Mouse (Mus musculus): ENCODE results near the gene Ptgdr2. TPM values are rescaled to one million over a fixed set of nuclear protein-coding genes. Genes with fewer than 3 reads are reported as not detected.

Ptgdr2 gene
- total RNA-seq, 2 experiments from 2014 or later: 0.21 to 0.34 TPM

- intact Hi-C loops (cut with DNase I): no loop called here
- DNase-seq (ENCODE audit: extremely low spot score in 1 of 2, low spot score in 2 of 2): no peak
Observed at GRCm38 (mm10) chr19:10924220-10924619, 12.7 kb upstream of the Ptgdr2 start.

- DNase-seq (ENCODE audit: extremely low spot score in 1 of 2, low spot score in 2 of 2): no peak
- intact Hi-C loops (cut with DNase I): no loop called here
Observed at GRCm38 (mm10) chr19:10926123-10926621, 10.8 kb upstream of the Ptgdr2 start.

GRCm38 (mm10) chr19:10926666-10927065, 10.3 kb upstream of the Ptgdr2 start:
- intact Hi-C loops (cut with DNase I): no loop called here
- DNase-seq (ENCODE audit: extremely low spot score in 1 of 2, low spot score in 2 of 2): no peak

- intact Hi-C loops (cut with DNase I): no loop called here
- DNase-seq (ENCODE audit: extremely low spot score in 1 of 2, low spot score in 2 of 2): no peak
Observed at GRCm38 (mm10) chr19:10930641-10931040, 6.3 kb upstream of the Ptgdr2 start.

- intact Hi-C loops (cut with DNase I): no loop called here
- DNase-seq (ENCODE audit: extremely low spot score in 1 of 2, low spot score in 2 of 2): no peak
Observed at GRCm38 (mm10) chr19:10935029-10935428, 1.9 kb upstream of the Ptgdr2 start.

GRCm38 (mm10) chr19:10936077-10936476, 883 bp upstream of the Ptgdr2 start:
- DNase-seq (ENCODE audit: extremely low spot score in 1 of 2, low spot score in 2 of 2): no peak
- intact Hi-C loops (cut with DNase I): no loop called here

GRCm38 (mm10) chr19:10938771-10939170, 1.8 kb downstream of the Ptgdr2 start:
- DNase-seq (ENCODE audit: extremely low spot score in 1 of 2, low spot score in 2 of 2): no peak
- intact Hi-C loops (cut with DNase I): no loop called here

- intact Hi-C loops (cut with DNase I): no loop called here
- DNase-seq (ENCODE audit: extremely low spot score in 1 of 2, low spot score in 2 of 2): peak; percentile 42 to 78
Observed at GRCm38 (mm10) chr19:10940097-10940800, 3.3 kb downstream of the Ptgdr2 start.

GRCm38 (mm10) chr19:10940801-10941457, 4.0 kb downstream of the Ptgdr2 start:
- intact Hi-C loops (cut with DNase I): no loop called here
- DNase-seq (ENCODE audit: extremely low spot score in 1 of 2, low spot score in 2 of 2): peak in 1 of 2 experiments; percentile 45

- no peak for DNase-seq (ENCODE audit: extremely low spot score in 1 of 2, low spot score in 2 of 2)
- intact Hi-C loops (cut with DNase I): no loop called here
Observed at GRCm38 (mm10) chr19:10943955-10944354, 7.0 kb downstream of the Ptgdr2 start.

GRCm38 (mm10) chr19:10946506-10946905, 9.5 kb downstream of the Ptgdr2 start:
- no peak for DNase-seq (ENCODE audit: extremely low spot score in 1 of 2, low spot score in 2 of 2)
- intact Hi-C loops (cut with DNase I): loop anchor here (5.0 kb wide), 1 partner anchor 49 kb away; the partner anchor contains the start of gene Prpf19

GRCm38 (mm10) chr19:10947219-10947618, 10.3 kb downstream of the Ptgdr2 start:
- no peak for DNase-seq (ENCODE audit: extremely low spot score in 1 of 2, low spot score in 2 of 2)
- intact Hi-C loops (cut with DNase I): loop anchor here (5.0 kb wide), 1 partner anchor 50 kb away; the partner anchor contains the start of gene Prpf19

- intact Hi-C loops (cut with DNase I): loop anchor here (5.0 kb wide), 1 partner anchor 51 kb away; the partner anchor contains the start of gene Prpf19
- peak in 1 of 2 experiments; percentile 47 for DNase-seq (ENCODE audit: extremely low spot score in 1 of 2, low spot score in 2 of 2)
Observed at GRCm38 (mm10) chr19:10948416-10948815, 11.5 kb downstream of the Ptgdr2 start.

GRCm38 (mm10) chr19:10949112-10949511, 12.2 kb downstream of the Ptgdr2 start, which contains the start of gene Ccdc86:
Gene Ccdc86, minus strand, starts transcription at chr19:10949266.
- DNase-seq (ENCODE audit: extremely low spot score in 1 of 2, low spot score in 2 of 2): peak; percentile 97 to 98
- intact Hi-C loops (cut with DNase I): loop anchor here (5.0 kb wide), 1 partner anchor 52 kb away; the partner anchor contains the start of gene Prpf19

- intact Hi-C loops (cut with DNase I): loop anchor here (5.0 kb wide), 1 partner anchor 52 kb away; the partner anchor contains the start of gene Prpf19
- no peak for DNase-seq (ENCODE audit: extremely low spot score in 1 of 2, low spot score in 2 of 2)
Observed at GRCm38 (mm10) chr19:10949558-10949957, 12.6 kb downstream of the Ptgdr2 start.

GRCm38 (mm10) chr19:10952021-10952939, 15.3 kb downstream of the Ptgdr2 start:
- DNase-seq (ENCODE audit: extremely low spot score in 1 of 2, low spot score in 2 of 2): peak in 1 of 2 experiments; percentile 72
- intact Hi-C loops (cut with DNase I): no loop called here

GRCm38 (mm10) chr19:10959085-10959977, 22.4 kb downstream of the Ptgdr2 start:
- intact Hi-C loops (cut with DNase I): no loop called here
- peak in 1 of 2 experiments; percentile 33 for DNase-seq (ENCODE audit: extremely low spot score in 1 of 2, low spot score in 2 of 2)

- DNase-seq (ENCODE audit: extremely low spot score in 1 of 2, low spot score in 2 of 2): no peak
- intact Hi-C loops (cut with DNase I): loop anchor here (5.0 kb wide), 1 partner anchor 298 kb away; no protein-coding TSS in a partner anchor
Observed at GRCm38 (mm10) chr19:10959978-10960346, 23.0 kb downstream of the Ptgdr2 start.

Measured in left cerebral cortex, postnatal 10 days (tissue).